In genomic region chr11:105281763-105282459, GRCm38 (mm10) we compare ENCODE assay signal across 14 mouse cellular contexts. TPM values are rescaled to one million over a fixed set of nuclear protein-coding genes. Genes with fewer than 3 reads are reported as not detected.
A peak's percentile ranks its signal among the peaks of the same experiment; 100 is the strongest.
DNase-seq lines count a peak whose midpoint lies in the region; ATAC-seq lines count a peak whose summit lies in the region.
"Had no signal": no experiment of that assay in that cellular context is flagged by ENCODE, and none has a peak within 500 bp of the region (broad histone marks: within the 10 kb centered on the region; RNA-seq: fewer than 3 reads in every experiment).

No protein-coding gene starts in this region.

- no peaks in the 10 kb centered on the region for H3K9me3 ChIP-seq in heart, embryonic 11.5 days (replicated peaks; ENCODE audit: control insufficient read depth, low read length)
- no peaks in the 10 kb centered on the region for H3K9me3 ChIP-seq in lung, embryonic 16.5 days (ENCODE audit: control insufficient read depth, low read length)
- H3K9me3 ChIP-seq in embryonic facial prominence, embryonic 10.5 days, result no peaks in the 10 kb centered on the region
- no peaks in the 10 kb centered on the region for H3K9me3 ChIP-seq in limb, embryonic 13.5 days
- H3K9me3 ChIP-seq: midbrain, embryonic 15.5 days; neural tube, embryonic 13.5 days had no signal

- peaks cover 5% of the 10 kb centered on the region for H3K36me3 ChIP-seq in heart, embryonic 11.5 days (ENCODE audit: control insufficient read depth, insufficient read depth, low read length)
- H3K36me3 ChIP-seq in lung, embryonic 16.5 days (ENCODE audit: control insufficient read depth, insufficient read depth, low read length), result peaks cover 24% of the 10 kb centered on the region
- H3K36me3 ChIP-seq in embryonic facial prominence, embryonic 10.5 days (replicated peaks), result peaks cover 88% of the 10 kb centered on the region
- H3K36me3 ChIP-seq in limb, embryonic 13.5 days, result peaks cover 62% of the 10 kb centered on the region

- no peak overlapping the region for H3K9ac ChIP-seq in heart, embryonic 11.5 days (ENCODE audit: low read depth, low read length)
- H3K9ac ChIP-seq in lung, embryonic 16.5 days (ENCODE audit: low read length), result no peak overlapping the region
- no peak overlapping the region for H3K9ac ChIP-seq in limb, embryonic 13.5 days
- H3K9ac ChIP-seq: midbrain, embryonic 15.5 days; neural tube, embryonic 13.5 days had no signal

- H3K27me3 ChIP-seq in heart, embryonic 11.5 days (ENCODE audit: control insufficient read depth, insufficient read depth, low read length), result no peaks in the 10 kb centered on the region
- no peaks in the 10 kb centered on the region for H3K27me3 ChIP-seq in lung, embryonic 16.5 days (ENCODE audit: control insufficient read depth, insufficient read depth, low read depth, low read length)
- H3K27me3 ChIP-seq in embryonic facial prominence, embryonic 10.5 days (replicated peaks; ENCODE audit: low read depth, poor library complexity, severe bottlenecking), result no peaks in the 10 kb centered on the region
- H3K27me3 ChIP-seq in limb, embryonic 13.5 days, result no peaks in the 10 kb centered on the region
- H3K27me3 ChIP-seq: midbrain, embryonic 15.5 days; neural tube, embryonic 13.5 days had no signal

- H3K4me1 ChIP-seq in heart, embryonic 11.5 days (ENCODE audit: control insufficient read depth, insufficient read depth, low read length), result peaks cover 29% of the 10 kb centered on the region
- peaks cover 18% of the 10 kb centered on the region for H3K4me1 ChIP-seq in lung, embryonic 16.5 days (replicated peaks; ENCODE audit: control insufficient read depth, insufficient read depth, low read length)
- H3K4me1 ChIP-seq in embryonic facial prominence, embryonic 10.5 days, result peaks cover 67% of the 10 kb centered on the region
- peaks cover 54% of the 10 kb centered on the region for H3K4me1 ChIP-seq in limb, embryonic 13.5 days
- H3K4me1 ChIP-seq: midbrain, embryonic 15.5 days; neural tube, embryonic 13.5 days had no signal

- intact Hi-C loops in heart, postnatal 36 days (cut with DNase I), result no loop called here

- no peak for ATAC-seq in heart, embryonic 11.5 days (replicated peaks; ENCODE audit: insufficient number of reproducible peaks, low FRiP score, low TSS enrichment)
- no peak for ATAC-seq in lung, embryonic 16.5 days (ENCODE audit: low read depth)
- no peak for ATAC-seq in limb, embryonic 13.5 days (ENCODE audit: low FRiP score, low read depth)
- ATAC-seq in granulocyte monocyte progenitor cell, adult 5-6 weeks (replicated peaks; ENCODE audit: poor library complexity, severe bottlenecking), result no peak
- ATAC-seq: forebrain, embryonic 14.5 days; midbrain, embryonic 15.5 days had no signal

- no peak overlapping the region for H3K4me3 ChIP-seq in heart, embryonic 11.5 days (ENCODE audit: low read depth, low read length)
- no peak overlapping the region for H3K4me3 ChIP-seq in lung, embryonic 16.5 days (ENCODE audit: low read length)
- no peak overlapping the region for H3K4me3 ChIP-seq in embryonic facial prominence, embryonic 10.5 days
- H3K4me3 ChIP-seq in limb, embryonic 13.5 days, result no peak overlapping the region
- H3K4me3 ChIP-seq: midbrain, embryonic 15.5 days; neural tube, embryonic 13.5 days had no signal

- 77% methylated on average over 12 of the region's 12 CpGs for WGBS in heart, embryonic 11.5 days (ENCODE audit: insufficient replicate concordance)
- WGBS in lung, embryonic 16.5 days, result 75% methylated on average over 12 of the region's 12 CpGs
- 65% methylated on average over 12 of the region's 12 CpGs for WGBS in embryonic facial prominence, embryonic 10.5 days
- WGBS in limb, embryonic 13.5 days, result 48% methylated on average over 12 of the region's 12 CpGs

- H3K27ac ChIP-seq in heart, embryonic 11.5 days (ENCODE audit: low read depth, low read length), result peak overlapping the region; percentile 63
- H3K27ac ChIP-seq in lung, embryonic 16.5 days (ENCODE audit: low read length), result peak overlapping the region; percentile 94
- 0 out of 2 replicates have a peak overlapping the region, but pooled peaks have one; percentile 76 for H3K27ac ChIP-seq in embryonic facial prominence, embryonic 10.5 days (replicated peaks)
- H3K27ac ChIP-seq in limb, embryonic 13.5 days, result peak overlapping the region; percentile 52; the same call in 1 of the 2 replicates
- H3K27ac ChIP-seq: macrophage; midbrain, embryonic 15.5 days; neural tube, embryonic 13.5 days had no signal

- no peak for DNase-seq in heart, postnatal 36 days
- DNase-seq in lung, postnatal 25 days (ENCODE audit: low spot score), result no peak
- no peak for DNase-seq in embryonic facial prominence, embryonic 10.5 days (ENCODE audit: low spot score)
- DNase-seq in embryo, embryonic 10 days (ENCODE audit: low spot score), result no peak
- DNase-seq: retina, postnatal 1 day; thymus, adult 18-20 months had no signal

- H3K4me2 ChIP-seq in heart, embryonic 11.5 days, result no peak overlapping the region
- no peak overlapping the region for H3K4me2 ChIP-seq in lung, embryonic 16.5 days (ENCODE audit: low read depth, low read length)
- H3K4me2 ChIP-seq in limb, embryonic 13.5 days (replicated peaks), result no peak overlapping the region
- H3K4me2 ChIP-seq: midbrain, embryonic 15.5 days; neural tube, embryonic 13.5 days had no signal

RNA-seq across cellular contexts. Expression of gene Mrc2, which starts 10.5 kb away (rescaled TPM):
- polyA plus RNA-seq in heart, embryonic 11.5 days (2014; fragmentation: Nextera tagmentation; extraction: Ambion mirVana), result 5.1 and 6.7 TPM in 2 replicates
- total RNA-seq in heart, postnatal 36 days (2021), result 10 to 100 TPM; 18.4 to 20.3 TPM
- 31.0 and 31.9 TPM in 2 replicates for polyA plus RNA-seq in lung, embryonic 16.5 days (2015; fragmentation: Nextera tagmentation; extraction: Ambion mirVana)
- polyA plus RNA-seq in embryonic facial prominence, embryonic 10.5 days (2016; fragmentation: Nextera tagmentation; extraction: Ambion mirVana), result 26.9 and 27.6 TPM in 2 replicates
- 28.6 and 32.8 TPM in 2 replicates for polyA plus RNA-seq in limb, embryonic 13.5 days (2015; fragmentation: Nextera tagmentation; extraction: Ambion mirVana)
- not detected in 2 replicates for total RNA-seq in granulocyte monocyte progenitor cell, adult 5-6 weeks (2014; fragmentation: Nextera tagmentation)
- not detected in 2 replicates for total RNA-seq in granulocyte monocyte progenitor cell, adult 5-6 weeks (2017)
- polyA plus RNA-seq: macrophage had no signal
